Mouse (Mus musculus) MEL-GATA-1-ER (cell line): Measurements from ENCODE around the gene Pdgfd.
"Not testable (repeated sequence)": the region's sequence is repeated elsewhere in the genome, so short reads cannot be mapped to it uniquely, and the experiment has no call there.

ENCODE experiments used
- DNase-seq: peaks from one replicate; pipeline ENCODE4 v3.0.0-alpha.2; 2012; ENCODE audit warnings: low read depth; ENCODE audit errors: extremely low read depth

Pdgfd gene

DNA sequence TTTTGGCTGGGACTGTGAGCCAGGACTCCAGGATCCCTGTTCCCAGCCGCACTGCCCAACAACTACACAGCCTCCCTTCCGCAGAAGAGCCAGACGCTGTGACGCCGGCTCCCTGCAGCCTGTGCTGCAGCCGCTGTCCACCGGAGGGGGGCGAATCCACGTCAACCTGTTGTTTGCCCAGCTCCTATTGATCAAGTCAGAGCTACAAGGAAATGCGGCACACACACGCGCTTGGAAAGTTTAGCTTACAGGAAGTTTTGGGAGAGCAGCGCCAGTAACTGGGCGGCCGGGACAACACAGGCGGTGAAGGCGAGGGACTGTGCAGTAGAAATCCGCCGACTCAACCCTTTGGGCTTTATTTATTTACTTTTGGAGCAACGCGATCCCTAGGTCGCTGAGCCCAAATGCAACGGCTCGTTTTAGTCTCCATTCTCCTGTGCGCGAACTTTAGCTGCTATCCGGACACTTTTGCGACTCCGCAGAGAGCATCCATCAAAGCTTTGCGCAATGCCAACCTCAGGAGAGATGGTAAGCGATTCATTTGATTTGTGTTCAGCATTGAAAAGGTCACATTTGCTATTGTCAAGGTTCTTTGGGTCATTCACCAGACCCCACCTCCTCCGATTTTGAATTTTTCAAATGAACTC lies at the start of gene Pdgfd:
Gene Pdgfd (plus strand): TSS at position 194 of the 647 bp plus-strand sequence.
- DNase-seq: no peak

- DNase-seq: no peak
Measured at GRCm38 (mm10) chr9:6169038-6169431, 651 bp downstream of the Pdgfd start.

DNA sequence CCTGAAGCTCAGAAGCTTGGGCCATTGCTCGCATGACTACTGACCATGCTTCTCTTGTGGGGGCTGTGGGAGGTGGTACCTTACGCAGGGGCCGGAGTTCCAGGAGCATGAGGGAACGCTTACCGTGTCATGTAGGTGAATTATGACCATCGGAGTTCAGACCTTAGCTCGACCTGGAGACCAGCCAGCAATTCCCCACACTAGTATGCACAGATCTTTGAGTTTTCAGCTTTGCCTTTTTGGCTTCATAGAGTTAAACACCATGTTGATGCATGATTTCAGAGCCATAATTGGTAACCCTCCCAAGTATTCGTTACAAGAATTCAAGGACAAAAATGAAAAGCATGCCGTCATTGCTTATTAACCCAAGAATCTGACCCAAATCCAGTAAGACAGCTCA lies 2.6 kb downstream of the Pdgfd start:
- DNase-seq: no peak

- DNase-seq: no peak
Measured at GRCm38 (mm10) chr9:6173276-6173675, 4.9 kb downstream of the Pdgfd start.

DNA sequence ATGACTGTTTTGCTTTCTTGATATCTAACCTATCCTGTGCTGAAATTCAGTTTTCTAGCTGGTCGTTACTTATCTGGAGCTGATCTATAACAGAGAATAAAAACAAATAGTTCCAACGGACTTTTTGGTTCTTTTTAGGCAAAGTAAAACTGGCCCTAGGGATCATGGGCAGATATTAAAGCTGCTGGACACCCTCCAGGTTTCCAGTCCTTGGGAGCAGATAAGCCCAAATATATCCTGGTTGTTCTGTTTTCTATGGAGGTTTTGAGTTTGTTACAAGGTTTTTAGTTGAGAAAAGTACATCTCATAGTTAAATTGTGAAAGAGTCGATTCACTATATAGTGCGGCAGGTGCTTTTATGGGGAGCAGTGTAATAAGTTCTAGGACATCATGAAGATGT lies 7.3 kb downstream of the Pdgfd start:
- no peak for DNase-seq

DNA sequence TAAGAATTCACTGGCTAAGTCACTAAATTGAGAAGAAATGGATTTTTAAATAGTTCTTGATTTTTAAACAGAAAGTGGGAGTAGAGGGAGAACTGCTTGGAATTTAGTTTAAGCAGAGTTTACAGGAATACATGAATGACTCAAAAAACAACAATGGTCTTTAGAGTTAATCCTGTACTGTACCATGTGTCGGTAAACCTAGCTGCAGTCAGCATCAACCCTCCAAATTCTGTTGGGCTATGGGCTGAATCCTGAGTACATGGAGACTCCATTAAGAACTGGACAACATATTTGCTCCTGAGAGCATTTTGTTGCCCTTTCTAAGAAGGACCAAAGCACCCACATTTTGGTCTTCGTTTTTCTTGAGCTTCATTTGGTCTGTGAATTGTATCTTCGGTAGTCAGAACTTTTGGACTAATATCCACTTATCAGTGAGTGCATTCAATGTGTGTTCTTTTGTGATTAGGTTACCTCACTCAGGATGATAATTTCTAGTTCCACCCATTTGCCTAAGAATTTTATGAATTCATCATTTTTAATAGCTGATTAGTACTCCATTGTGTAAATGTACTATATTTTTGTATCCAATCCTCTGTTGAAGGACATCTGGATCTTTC lies 14.0 kb downstream of the Pdgfd start:
- no peak for DNase-seq

- no peak for DNase-seq
Measured at GRCm38 (mm10) chr9:6187955-6188354, 19.6 kb downstream of the Pdgfd start.

GRCm38 (mm10) chr9:6193352-6193751 lies 25.0 kb downstream of the Pdgfd start:
- DNase-seq: no peak

GRCm38 (mm10) chr9:6212862-6213261 lies 44.5 kb downstream of the Pdgfd start:
- DNase-seq: no peak

- no peak for DNase-seq
Measured at GRCm38 (mm10) chr9:6217505-6217904, 49.1 kb downstream of the Pdgfd start.

- not testable (repeated sequence) for DNase-seq
Measured at GRCm38 (mm10) chr9:6235982-6236381, 67.6 kb downstream of the Pdgfd start.

DNA sequence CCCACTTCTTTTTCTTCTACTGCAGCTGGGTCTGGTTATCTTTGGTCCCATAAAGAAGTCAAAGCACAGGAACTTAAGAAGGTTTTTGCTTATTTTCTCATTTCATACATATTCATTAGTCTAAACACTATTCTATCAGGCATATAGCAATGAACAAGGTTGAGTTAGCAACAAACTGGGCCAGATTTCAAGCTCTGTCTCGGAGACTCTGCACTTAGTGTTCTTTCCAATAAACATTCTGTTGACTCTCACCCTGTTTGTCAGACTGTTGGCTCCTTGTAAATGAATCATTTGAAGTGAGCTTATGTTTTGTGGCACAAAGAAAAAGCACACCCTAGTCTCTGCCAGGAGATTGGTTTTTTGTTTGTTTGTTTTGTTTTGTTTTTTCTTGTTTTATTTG lies 81.9 kb downstream of the Pdgfd start:
- DNase-seq: no peak

GRCm38 (mm10) chr9:6251990-6252389 lies 83.6 kb downstream of the Pdgfd start:
- no peak for DNase-seq

GRCm38 (mm10) chr9:6257072-6257471 lies 88.7 kb downstream of the Pdgfd start:
- no peak for DNase-seq

DNA sequence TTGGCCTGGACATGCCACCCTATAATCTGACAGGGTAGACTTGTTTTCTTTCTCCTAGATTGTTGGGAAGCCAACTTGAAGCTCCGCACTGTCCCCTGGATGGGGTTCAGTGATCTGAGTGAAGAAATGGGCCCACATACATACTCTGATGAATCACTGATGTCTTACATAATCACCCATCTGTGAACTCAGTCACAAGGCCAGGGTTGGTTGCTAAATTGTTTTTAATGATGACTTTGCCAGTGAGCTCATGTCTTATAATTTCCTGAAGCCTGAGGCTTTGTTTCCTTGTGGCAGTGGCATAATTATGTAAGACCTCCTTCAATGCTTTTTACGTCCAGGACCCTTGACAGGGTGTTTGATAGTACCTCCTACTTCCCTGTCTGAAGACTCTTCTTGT lies 96.4 kb downstream of the Pdgfd start:
- no peak for DNase-seq

- no peak for DNase-seq
Measured at GRCm38 (mm10) chr9:6269796-6270280, 101.5 kb downstream of the Pdgfd start, which contains the start of gene Ddi1. Ddi1 (minus strand) TSS chr9:6269846.

DNA sequence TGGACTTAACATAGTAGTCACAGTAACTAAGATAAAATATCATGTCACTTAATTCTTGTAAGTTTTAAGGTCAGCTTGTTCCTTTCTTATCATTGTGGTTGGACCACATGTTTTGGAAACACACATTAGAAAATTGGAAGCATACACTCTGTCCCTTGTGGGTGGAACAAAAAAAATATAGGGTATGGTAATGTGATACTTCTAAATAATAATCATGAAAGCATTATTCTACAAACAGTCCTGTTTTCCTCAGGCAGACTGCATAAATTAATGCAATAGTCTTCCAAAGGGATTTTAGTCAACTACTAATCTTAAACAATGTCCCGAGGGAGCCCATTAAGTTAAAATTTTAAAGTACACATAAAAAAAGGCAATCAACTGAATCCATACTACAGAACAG lies 108.0 kb downstream of the Pdgfd start:
- DNase-seq: no peak

- DNase-seq: no peak
Measured at GRCm38 (mm10) chr9:6277526-6277925, 109.1 kb downstream of the Pdgfd start.

DNA sequence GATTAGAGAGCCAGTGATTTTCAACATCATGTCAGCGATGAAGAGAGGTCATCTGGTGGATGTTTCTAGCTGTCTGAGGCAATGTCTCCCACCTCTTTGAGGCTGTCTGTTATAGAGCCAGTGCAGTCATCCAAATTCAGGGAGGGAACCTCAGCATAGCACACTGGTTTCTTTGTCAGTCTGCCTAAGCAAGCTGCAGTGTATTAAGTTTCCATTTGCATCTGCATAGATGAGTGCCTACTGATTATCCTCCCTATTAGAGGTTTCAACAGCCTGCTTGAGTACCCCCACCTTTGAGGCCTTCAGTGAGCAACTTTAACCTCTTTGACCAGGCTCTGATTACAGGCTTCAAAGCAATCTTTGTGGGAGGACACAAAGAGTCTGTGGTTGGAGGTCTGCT lies 118.4 kb downstream of the Pdgfd start:
- no peak for DNase-seq

- no peak for DNase-seq
Measured at GRCm38 (mm10) chr9:6289211-6289696, 120.9 kb downstream of the Pdgfd start.

GRCm38 (mm10) chr9:6298547-6298946 lies 130.2 kb downstream of the Pdgfd start:
- no peak for DNase-seq

GRCm38 (mm10) chr9:6302050-6302449 lies 133.7 kb downstream of the Pdgfd start:
- no peak for DNase-seq

DNA sequence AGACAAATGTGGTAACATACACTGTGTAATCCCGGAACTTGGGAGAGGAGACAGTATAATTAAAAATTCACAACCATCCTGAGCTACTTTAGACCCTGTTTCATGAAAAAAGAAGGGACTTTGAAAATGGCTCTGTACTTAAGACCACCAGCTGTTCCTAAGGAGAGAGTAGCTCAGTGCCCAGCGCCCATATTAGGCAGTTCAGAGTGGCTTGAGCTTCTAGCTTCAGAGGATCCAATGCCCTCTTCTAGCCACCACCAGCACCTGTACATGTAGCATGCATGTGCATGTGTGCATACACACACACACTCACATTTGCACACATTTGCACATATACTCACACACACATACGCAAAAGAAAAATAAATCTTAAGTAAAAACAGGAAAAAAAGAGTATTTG lies 136.2 kb downstream of the Pdgfd start:
- no peak for DNase-seq
